Mouse (Mus musculus) kidney, postnatal 36 days (tissue): ENCODE measurements at regions not wholly inside any gene's neighbourhood (a gene's known extent, or its start where the extent isn't known, plus 50 kb on each side); places are given as distances from the start of the nearest gene placed in this dataset.

Source experiments
- DNase-seq, 2 experiments: peaks; one replicate each; pipeline ENCODE4 v3.0.0; 2021 to 2022; ENCODE audit warnings: mixed read lengths in 2 of 2

GRCm38 (mm10) chr12:110086921-110087320 is 191.9 kb upstream of the Dio3 start:
- DNase-seq: no peak

DNA sequence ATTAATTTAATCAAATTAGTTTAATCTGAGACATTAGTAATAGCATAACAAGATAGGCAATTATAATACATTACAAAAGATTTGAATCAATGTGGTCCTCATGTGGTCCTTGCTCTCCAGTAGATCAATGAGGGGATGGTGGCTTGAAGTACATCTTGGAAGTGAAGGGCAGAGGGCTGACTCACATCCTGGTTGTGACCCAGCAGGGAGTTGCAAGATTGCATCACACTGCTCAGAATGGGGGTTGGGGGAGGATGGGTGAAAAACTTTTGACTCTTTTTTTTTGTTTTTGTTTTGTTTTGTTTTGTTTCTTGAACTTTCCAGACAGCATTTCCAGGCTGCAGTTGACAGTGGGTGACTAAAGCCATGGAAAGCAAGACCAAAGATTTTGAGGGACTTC is 191.1 kb upstream of the Dio3 start:
- DNase-seq: peak in 1 of 2 experiments; percentile 16

- DNase-seq: no peak
Observed at GRCm38 (mm10) chr12:110102186-110102585, 176.7 kb upstream of the Dio3 start.

- DNase-seq: peak; percentile 11 to 33
Observed at GRCm38 (mm10) chr12:110112051-110112722, 166.7 kb upstream of the Dio3 start.

GRCm38 (mm10) chr12:110112723-110113105 is 166.2 kb upstream of the Dio3 start:
- DNase-seq: no peak

DNA sequence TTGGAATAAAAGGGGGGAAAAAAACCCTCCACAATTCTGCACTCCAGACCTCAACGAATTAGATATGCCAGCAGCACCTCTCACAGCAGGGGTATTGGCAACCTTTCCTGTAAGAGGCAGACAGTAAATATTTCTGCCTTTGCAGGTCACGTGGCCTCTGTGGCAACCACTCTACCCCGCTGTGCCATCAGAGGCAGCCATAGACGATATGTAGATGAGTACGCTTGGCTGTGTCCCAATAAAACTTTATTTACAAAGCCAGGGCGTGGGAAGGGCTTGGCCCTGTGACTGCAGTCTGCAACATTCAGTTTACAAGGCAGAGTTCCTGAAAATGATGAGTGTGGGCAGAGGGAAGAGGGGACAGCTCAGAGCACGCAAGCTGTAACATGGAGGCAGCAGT is 158.7 kb upstream of the Dio3 start:
- no peak for DNase-seq

- DNase-seq: peak; percentile 9 to 27
Observed at GRCm38 (mm10) chr12:110122976-110123375, 155.9 kb upstream of the Dio3 start.

GRCm38 (mm10) chr12:110126525-110126924 is 152.3 kb upstream of the Dio3 start:
- no peak for DNase-seq

- DNase-seq: no peak
Observed at GRCm38 (mm10) chr12:110145379-110145778, 133.5 kb upstream of the Dio3 start.

DNA sequence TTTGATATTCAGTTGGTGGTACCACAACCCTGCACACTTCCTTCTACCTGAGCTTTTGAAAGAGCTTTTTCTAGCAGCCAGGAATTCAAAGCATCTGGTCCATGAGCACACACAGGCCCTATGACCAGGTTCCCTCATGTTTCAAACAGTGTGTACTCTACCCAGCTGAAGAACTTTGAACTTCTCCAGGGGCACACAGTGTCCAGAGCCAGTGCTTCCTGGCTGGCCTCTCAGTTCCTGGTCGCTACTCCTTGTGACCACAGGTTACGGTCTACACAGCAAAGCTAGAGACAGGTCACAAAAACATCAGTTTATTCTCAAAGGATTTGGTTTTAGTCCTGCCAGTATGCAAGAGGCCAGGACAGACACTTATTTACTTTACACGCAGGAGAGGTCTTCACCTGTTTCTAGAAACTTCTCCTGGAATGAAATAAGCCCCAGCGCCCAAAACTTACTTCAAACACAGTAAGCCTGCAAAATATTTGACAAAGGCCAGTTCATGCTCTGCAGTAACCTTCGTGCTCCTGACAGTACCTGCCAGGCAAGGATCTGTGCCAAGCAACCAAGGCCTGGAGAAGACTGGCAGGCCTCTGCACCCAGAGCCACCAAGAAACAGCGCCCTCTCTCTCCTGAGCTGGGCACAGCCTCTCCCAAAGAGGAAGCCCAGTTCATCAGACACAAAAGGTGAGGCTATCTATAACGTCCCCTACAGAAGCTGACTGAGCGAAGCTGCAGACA is 124.5 kb upstream of the Dio3 start:
- peak; percentile 82 to 88 for DNase-seq

GRCm38 (mm10) chr12:110154963-110155325 is 123.9 kb upstream of the Dio3 start:
- DNase-seq: peak; percentile 62 to 73

- DNase-seq: peak; percentile 71 to 76
Observed at GRCm38 (mm10) chr12:110156441-110156840, 122.4 kb upstream of the Dio3 start.

- DNase-seq: no peak
Observed at GRCm38 (mm10) chr12:110157998-110158747, 120.7 kb upstream of the Dio3 start.

DNA sequence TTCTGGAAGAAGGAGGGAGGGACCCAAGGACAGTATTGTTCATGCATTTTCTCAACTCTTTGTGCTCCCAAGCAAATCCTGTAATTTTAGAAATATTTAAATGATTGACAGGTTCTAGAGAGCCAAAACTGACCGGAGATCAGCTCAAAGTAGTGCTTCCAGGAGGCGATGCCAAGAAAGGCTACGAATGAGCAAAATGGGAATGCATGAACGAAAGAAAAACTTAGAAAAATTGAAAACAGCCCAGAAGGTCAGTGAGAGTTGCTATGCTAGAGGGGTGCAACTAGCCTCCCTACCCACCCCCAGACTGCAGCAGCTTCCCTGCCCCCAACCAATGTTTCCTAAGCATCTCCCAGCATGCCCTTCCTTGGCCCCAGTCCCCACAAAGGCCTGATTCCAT is 117.6 kb upstream of the Dio3 start:
- no peak for DNase-seq

DNA sequence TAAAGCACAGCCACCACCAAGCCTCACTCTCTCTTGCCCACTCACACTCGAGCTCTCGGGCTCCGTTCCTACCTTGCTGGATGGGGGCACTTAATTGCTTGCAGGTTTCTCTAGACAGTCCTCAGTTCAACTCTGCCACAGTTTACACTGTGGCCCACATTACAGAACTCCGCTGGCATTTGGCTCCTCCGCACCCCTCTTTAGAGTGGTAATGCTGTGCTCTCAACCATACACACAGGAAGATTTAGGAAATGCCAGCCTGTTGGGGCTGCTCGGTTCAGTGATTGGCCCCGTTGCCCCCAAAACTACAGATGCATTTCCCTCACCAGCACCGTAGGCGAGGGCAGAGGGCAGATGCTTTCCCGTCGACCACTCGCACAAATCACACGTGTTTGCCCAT is 113.4 kb upstream of the Dio3 start:
- no peak for DNase-seq

- no peak for DNase-seq
Observed at GRCm38 (mm10) chr12:110168407-110168806, 110.5 kb upstream of the Dio3 start.

DNA sequence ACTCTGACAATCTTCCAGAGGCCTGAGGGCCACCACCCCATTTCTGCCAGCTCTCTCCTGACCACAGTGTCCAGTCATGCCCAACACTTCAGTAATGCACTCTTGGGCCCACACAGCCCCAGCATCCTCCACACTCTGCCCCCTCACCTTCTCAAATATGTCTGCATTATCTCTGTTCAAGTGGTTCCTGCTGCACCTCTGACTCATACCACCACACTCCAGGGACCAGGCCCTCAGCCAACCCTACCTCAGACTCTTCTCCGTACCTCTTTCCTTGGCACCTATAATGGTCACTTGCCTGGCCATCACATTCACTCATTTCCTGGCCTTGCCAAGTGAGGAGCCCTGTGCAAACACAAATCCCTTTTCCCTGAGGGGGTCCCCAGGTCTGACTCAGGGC is 109.6 kb upstream of the Dio3 start:
- DNase-seq: no peak

- DNase-seq: no peak
Observed at GRCm38 (mm10) chr12:110170496-110170895, 108.4 kb upstream of the Dio3 start.

- no peak for DNase-seq
Observed at GRCm38 (mm10) chr12:110177826-110178225, 101.0 kb upstream of the Dio3 start.

DNA sequence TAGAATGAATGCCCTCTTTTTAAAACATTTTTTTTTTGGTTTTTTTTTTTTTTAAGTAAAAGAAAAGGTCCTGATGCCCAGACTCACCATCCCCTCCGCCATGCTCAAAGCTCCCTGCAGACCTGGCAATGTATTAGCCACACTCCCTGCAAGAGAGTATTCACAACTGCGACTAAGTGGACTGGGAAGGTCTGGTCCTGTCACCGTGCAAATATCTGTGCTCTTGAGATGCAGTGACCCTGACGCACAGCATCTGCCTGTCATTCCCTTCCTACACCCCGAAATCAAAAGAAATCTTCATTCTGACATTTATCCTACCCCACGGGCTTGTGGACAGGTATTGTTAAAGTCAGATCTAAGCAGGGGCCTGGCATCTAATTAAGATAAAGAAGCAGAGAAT is 95.4 kb upstream of the Dio3 start:
- DNase-seq: no peak

DNA sequence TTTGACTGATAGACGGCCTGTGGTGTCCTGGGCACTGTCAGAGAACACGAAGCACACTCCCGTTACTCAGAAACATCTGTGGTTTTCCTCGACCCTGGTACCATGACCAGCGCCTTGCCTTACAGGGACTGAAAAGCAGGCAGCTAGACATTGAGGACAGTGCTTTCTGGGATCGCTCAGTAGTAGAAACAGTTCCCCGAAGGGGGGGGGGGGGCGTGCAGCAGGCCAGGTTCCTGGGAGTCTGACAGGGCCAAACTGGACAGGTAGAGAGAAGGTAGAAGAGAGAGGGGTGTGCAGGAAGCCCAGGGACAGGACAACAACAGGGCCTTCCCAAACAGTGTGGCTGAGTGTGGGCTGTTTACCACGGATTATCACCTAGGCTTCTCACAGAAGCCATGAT is 93.5 kb upstream of the Dio3 start:
- no peak for DNase-seq

- no peak for DNase-seq
Observed at GRCm38 (mm10) chr12:110186381-110186780, 92.5 kb upstream of the Dio3 start.

DNA sequence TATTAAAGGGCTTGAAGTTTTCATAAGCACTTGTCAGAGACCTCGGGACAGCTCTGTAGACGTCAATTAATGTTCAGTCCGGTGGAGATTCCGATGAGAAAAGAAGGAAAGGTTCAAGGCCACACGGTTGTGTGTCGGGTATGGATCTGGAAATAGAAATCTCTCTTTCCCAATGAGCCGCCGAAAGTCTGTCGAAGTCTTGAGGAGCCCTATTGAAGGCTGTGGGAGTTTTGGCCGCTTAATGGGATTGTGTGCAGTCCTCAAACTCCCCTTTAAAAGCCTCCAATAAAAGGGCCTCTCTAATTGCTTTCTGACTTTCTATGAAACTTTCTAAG is 92.0 kb upstream of the Dio3 start:
- DNase-seq: no peak
